Mouse (Mus musculus) lung, adult 18-20 months (tissue): ENCODE measurements around the gene Serpina3f.
A peak's percentile ranks its signal among the peaks of the same experiment; 100 is the strongest.
"Not testable (repeated sequence)": the region's sequence is repeated elsewhere in the genome, so short reads cannot be mapped to it uniquely, and the experiment has no call there.

ENCODE experiments used
- DNase-seq, 2 experiments: peaks; one replicate each; pipeline ENCODE4 v3.0.0; 2022; ENCODE audit warnings: mixed read lengths in 2 of 2

Serpina3f gene

DNA sequence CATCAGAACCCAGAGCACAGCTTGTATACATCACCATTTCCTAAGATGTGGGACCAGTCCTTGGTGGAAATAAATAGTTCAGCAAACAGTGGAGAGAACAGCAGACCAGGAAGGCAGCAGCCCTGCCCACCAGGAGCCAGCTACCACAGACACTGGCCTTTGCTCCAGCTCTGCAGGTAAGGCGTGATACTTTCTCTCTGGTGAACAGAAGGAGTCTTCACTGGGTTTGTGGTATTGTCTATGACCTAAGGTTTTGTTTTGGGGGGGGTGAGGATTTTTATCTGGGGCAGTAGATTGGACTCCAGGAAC lies at the start of gene Serpina3f:
Gene Serpina3f (plus strand): TSS at position 100 of the 309 bp plus-strand sequence.
- DNase-seq, result no peak

DNA sequence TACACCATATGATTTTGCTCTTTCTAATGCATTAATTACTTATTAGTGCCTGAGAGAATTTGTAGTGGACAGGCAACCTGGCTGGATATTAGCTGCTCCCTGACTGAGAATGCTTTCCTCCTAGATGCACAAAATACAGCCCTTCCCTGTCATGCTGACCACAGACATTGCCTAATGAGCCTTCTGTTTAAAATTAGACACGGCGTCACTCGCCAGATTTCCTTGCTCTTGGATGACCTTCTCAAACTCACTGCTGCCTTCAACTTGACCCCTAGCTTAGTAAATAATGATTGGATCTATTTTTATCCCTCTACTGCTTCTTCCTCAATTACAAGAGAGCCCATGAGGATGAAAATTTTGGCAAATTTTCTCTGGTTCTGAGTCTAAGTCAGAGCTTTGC lies 39.6 kb upstream of the Serpina3f start:
- DNase-seq, result peak; percentile 20 to 50

- DNase-seq, result peak in 1 of 2 experiments; percentile 6
Observed at GRCm38 (mm10) chr12:104175636-104176035, 38.7 kb upstream of the Serpina3f start.

DNA sequence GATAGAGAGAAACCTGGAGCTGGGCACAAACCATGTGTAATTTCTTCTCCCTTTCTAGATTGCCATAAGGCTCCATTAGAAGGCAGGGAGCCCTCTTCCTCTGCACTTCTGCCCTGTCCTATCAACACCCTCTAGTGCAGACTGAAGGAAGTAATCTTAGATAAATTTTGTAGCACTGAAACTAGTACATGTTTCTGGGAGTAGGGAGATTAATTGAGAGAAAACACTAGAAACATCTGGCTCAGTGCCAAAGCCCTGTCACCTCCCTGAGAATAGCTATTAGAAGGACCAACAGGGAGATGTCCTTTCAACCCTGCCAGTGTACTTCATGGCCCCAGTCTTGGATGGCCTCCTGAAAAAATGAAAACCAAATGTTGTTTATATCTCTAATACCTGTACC lies 35.8 kb upstream of the Serpina3f start:
- no peak for DNase-seq

DNA sequence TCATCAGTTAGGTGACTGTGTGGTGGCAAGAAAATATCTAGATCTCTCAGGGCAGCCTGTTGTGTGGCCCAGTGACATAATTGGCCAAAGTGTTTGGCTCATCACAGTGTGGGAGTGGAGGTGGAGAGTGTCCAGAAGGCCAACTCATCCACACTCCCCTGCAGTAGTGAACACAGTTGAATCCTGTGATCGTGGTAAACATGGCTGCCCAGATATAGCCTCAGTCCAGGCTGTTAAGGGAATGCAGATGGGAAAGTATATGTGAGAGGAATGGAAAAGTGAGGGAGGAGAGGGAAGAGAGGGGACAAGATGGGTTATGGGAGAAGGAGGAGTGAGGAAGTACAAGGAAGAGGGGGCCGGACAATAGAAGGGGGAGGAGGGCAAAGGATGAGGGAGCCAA lies 35.4 kb upstream of the Serpina3f start:
- no peak for DNase-seq

GRCm38 (mm10) chr12:104185046-104185445 lies 29.3 kb upstream of the Serpina3f start:
- no peak for DNase-seq

DNA sequence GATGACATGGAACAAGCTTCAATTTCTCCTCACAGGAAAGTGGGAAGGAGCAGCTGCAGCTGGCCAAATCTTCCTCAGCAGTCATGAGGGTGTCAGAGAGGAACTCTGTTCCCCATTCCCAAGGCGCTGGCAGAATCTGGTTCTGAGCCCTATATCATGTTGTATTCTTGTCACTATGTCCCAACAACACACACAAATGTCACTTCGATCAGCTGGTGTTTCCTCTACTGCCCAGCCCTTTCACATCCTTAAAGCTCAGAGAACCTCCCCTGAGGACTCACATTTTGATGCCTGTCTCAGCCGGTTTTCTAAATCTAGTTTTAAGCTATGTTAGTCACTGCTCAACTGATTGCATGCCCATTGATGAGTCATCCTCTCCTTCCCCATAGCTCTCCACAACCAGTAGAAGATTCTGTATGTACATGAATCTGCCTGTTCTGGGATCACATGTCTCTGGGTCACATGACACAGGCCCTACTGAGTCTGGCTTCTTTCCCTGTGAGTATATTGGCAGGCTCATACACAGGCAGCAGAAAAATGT lies 28.2 kb upstream of the Serpina3f start:
- DNase-seq, result peak in 1 of 2 experiments; percentile 43

DNA sequence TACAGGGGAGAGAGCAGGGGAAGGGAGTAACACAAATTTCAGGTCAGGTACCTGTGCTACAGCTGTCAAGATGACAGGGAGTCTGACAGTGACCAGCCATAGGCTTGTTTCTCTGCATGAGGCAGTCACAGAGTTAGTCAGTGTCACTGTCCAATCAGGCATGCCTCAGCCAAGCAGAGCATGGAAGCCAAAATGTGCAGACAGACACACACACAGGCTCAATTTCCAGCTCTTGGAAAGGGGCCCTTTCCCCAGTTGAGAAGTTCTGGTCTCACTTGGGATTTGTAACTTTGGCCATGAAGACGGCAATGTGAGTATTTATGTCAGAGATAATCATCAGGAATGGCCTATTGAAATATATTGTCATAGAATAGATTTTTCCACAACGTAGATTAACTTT lies 25.1 kb upstream of the Serpina3f start:
- no peak for DNase-seq

DNA sequence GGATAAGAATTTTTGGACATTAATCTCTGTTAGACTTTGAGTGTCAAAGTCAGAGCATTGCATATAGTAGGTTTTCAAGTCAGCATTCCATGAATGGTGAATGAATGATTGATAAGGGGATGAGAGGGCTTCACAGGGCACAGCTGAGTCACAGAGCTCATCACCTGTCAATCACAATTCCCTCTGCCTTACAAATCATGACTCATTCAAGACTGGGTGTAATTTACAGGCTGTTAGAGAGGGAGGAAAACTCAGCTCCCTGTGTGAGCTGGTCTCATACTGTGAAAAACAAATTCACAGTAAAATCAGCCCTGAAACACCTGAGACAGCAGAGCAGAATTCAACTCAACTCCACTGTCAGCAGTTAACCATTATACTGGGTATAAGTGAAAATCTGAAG lies 23.5 kb upstream of the Serpina3f start:
- no peak for DNase-seq

- DNase-seq, result no peak
Observed at GRCm38 (mm10) chr12:104209149-104209548, 5.2 kb upstream of the Serpina3f start.

- no peak for DNase-seq
Observed at GRCm38 (mm10) chr12:104209802-104210201, 4.5 kb upstream of the Serpina3f start.

GRCm38 (mm10) chr12:104213689-104214444 lies 477 bp upstream of the Serpina3f start:
- no peak for DNase-seq

DNA sequence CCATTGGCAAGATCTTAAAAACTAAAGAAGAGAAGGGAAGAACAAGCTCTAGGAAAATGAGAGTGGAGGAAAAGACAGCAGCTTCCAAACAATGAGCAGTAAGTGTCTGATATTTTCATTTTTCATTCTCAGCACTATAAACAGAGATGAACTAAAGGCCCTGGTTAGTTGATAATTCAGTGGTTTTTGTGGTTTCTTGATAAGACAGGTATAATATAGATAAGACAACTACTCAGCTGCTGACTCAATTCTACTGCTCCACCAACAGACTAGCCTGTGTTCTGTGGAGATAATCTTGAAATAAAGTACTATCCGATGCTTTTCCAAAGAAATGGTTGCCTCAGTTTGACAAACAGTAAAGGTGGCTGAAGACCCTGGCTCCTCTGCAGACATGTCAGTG lies 905 bp downstream of the Serpina3f start:
- no peak for DNase-seq

DNA sequence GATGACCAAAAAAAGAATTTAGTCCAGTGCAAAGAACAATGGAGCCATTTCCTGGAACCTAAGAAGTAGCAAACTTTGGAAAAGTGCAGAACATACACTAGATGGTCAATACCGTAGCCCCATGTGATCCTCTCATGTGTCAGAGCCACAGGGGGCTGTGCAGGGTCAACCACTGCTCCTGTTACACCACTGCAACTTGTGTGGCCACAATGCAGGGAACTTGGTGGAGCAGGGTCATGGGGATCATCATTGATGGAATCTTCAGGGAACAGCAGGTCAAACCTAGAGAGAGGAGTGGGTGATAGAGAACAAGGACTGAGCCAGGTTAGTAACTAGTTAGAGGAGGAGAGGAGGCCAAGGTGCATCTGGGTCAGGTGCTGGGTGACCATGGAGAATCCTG lies 7.3 kb downstream of the Serpina3f start:
- no peak for DNase-seq

GRCm38 (mm10) chr12:104223690-104224089 lies 9.3 kb downstream of the Serpina3f start:
- no peak for DNase-seq

GRCm38 (mm10) chr12:104224598-104225300 lies 10.4 kb downstream of the Serpina3f start:
- peak in 1 of 2 experiments; percentile 16 for DNase-seq

GRCm38 (mm10) chr12:104230762-104231161 lies 16.4 kb downstream of the Serpina3f start:
- no peak for DNase-seq

DNA sequence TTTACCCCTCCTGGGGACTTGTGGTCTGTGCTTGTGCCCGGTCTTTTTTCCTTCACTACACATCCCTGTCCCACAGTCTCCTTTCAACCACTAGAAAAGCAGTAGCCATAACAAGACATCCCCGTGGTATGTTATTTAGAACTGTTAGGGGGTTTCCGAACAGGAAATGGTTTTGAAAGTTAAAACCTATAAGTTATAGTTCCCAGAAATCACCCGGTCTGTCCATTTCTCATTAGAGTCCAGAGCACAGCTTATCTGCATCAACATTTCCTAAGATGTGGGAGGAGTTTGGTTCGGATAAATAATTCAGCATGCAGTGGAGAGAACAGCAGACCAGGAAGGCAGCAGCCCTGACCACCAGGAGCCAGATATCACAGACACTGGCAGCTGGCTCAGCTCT lies 21.6 kb downstream of the Serpina3f start, which contains the start of gene Serpina3g:
Gene Serpina3g (plus strand): TSS at position 331 of the 400 bp plus-strand sequence.
- no peak for DNase-seq

- DNase-seq, result not testable (repeated sequence)
Observed at GRCm38 (mm10) chr12:104238048-104238447, 23.7 kb downstream of the Serpina3f start.

GRCm38 (mm10) chr12:104243307-104243706 lies 29.0 kb downstream of the Serpina3f start:
- DNase-seq, result peak; percentile 6 to 13

DNA sequence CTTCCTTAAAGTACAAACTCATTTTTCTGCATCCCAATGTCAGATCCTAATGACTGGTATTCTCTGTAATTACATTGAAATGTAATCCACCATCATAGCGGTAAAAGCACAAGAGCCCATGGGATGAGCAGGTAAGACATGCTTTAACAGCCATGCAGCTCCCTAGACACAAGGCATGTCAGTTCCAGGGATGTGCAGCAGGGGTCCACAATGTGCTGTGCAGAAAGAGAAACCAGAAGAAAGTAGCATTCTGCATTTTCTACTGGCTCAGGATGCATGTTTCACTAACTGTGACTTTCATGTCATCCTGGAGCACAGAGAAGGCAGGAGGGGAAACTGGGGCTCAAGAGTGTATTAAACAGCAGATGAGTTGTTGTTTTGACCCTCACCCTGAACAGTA lies 30.7 kb downstream of the Serpina3f start:
- no peak for DNase-seq

GRCm38 (mm10) chr12:104245595-104245994 lies 31.3 kb downstream of the Serpina3f start:
- DNase-seq, result no peak

GRCm38 (mm10) chr12:104247553-104248002 lies 33.2 kb downstream of the Serpina3f start:
- no peak for DNase-seq

DNA sequence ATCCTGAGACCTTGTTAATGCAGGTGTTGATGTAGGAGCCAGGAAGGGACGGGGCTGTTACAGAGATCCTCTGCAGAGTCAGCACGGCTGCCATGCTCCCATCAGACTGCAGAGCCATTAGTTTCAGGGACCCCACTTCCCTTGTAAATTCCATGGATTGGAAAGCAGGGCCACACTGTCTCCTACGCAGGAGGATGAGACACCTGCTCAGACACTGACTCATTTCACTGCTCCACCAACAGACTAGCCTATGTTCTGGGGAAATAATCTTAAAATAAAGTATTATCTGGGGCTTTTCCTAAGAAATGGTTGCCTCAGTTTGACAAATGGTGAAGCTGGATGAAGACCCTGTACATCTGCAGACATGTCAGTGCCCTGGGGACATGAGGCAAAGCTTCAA lies 33.9 kb downstream of the Serpina3f start:
- no peak for DNase-seq
